Mouse (Mus musculus) stomach, postnatal 0 days (tissue): ENCODE results near the gene Aldh9a1.

Experiments used
- CTCF ChIP-seq: IDR thresholded peaks from 2 replicates; pipeline ENCODE4 v1.5.1; 2016; ENCODE audit warnings: antibody characterized with exemption, low read depth, mild to moderate bottlenecking, moderate library complexity
- EP300 ChIP-seq: optimal IDR thresholded peaks from 2 replicates; pipeline ENCODE3; 2016; ENCODE audit warnings: antibody characterized with exemption

DNA sequence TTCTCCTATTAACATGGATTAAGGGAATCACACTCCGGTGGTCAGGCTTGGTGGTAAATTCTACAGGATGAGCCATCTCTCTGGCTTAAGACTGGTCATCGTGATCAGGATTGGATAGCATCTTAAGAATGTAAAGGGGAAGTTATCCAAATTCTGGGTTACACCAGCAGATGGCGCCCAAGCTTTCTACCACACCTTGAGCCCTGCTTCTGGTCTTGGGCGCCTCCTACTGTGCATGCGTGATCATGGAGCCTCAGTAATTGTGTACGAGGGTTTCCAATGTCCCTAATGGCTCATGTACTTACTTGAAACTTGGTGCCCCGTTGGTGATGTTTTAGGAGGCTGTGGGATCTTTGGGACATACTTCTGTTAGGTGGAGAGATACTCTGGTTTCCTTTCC is 20.1 kb downstream of the Aldh9a1 start:
- TF ChIP-seq CTCF (peak; percentile 100), EP300 (no peak)
